Mouse (Mus musculus) layer of hippocampus, postnatal 10 days (tissue): ENCODE measurements around the gene Mlec. TPM values are rescaled to one million over a fixed set of nuclear protein-coding genes. Genes with fewer than 3 reads are reported as not detected.
"Not testable (repeated sequence)": the region's sequence is repeated elsewhere in the genome, so short reads cannot be mapped to it uniquely, and the experiment has no call there.

Experiments
- DNase-seq, 2 experiments: peaks; one replicate each; pipeline ENCODE4 v3.0.0; 2021; ENCODE audit warnings: low spot score in 2 of 2
- total RNA-seq, 2 experiments: library from RNA; stranded (reverse); gene quantifications; 2 replicates each; pipeline ENCODE4 v1.2.3; 2021

Gene Mlec
- total RNA-seq, 2 experiments from 2014 or later = 75.1 to 78.2 TPM

- no peak for DNase-seq
These were observed 23.4 kb upstream of the Mlec start for GRCm38 (mm10) chr5:115181248-115181940.

- no peak for DNase-seq
These were observed 21.6 kb upstream of the Mlec start for GRCm38 (mm10) chr5:115179596-115179995.

GRCm38 (mm10) chr5:115177866-115178265 lies 19.9 kb upstream of the Mlec start:
- no peak for DNase-seq

GRCm38 (mm10) chr5:115174554-115174953 lies 16.6 kb upstream of the Mlec start:
- no peak for DNase-seq

- DNase-seq = no peak
These were observed 12.2 kb upstream of the Mlec start for GRCm38 (mm10) chr5:115170150-115170549.

GRCm38 (mm10) chr5:115168641-115169415 lies 10.8 kb upstream of the Mlec start:
- no peak for DNase-seq

GRCm38 (mm10) chr5:115167396-115167795 lies 9.4 kb upstream of the Mlec start:
- DNase-seq = no peak

- DNase-seq = no peak
These were observed 8.8 kb upstream of the Mlec start for GRCm38 (mm10) chr5:115166815-115167194.

- DNase-seq = no peak
These were observed 8.2 kb upstream of the Mlec start for GRCm38 (mm10) chr5:115165895-115166814.

GRCm38 (mm10) chr5:115165351-115165750 lies 7.4 kb upstream of the Mlec start:
- DNase-seq = no peak

- DNase-seq = not testable (repeated sequence)
These were observed 6.5 kb upstream of the Mlec start for GRCm38 (mm10) chr5:115164446-115164845.

- peak; percentile 69 to 76 for DNase-seq
These were observed 5.6 kb upstream of the Mlec start for GRCm38 (mm10) chr5:115163563-115163962.

GRCm38 (mm10) chr5:115161940-115162279 lies 3.9 kb upstream of the Mlec start:
- not testable (repeated sequence) for DNase-seq

GRCm38 (mm10) chr5:115161064-115161939 lies 3.3 kb upstream of the Mlec start:
- no peak for DNase-seq

- DNase-seq = no peak
These were observed 2.7 kb upstream of the Mlec start for GRCm38 (mm10) chr5:115160655-115161054.

- no peak for DNase-seq
These were observed 1.2 kb upstream of the Mlec start for GRCm38 (mm10) chr5:115159165-115159564.

- no peak for DNase-seq
These were observed 918 bp downstream of the Mlec start for GRCm38 (mm10) chr5:115156933-115157589.

GRCm38 (mm10) chr5:115156401-115156800 lies 1.6 kb downstream of the Mlec start:
- no peak for DNase-seq

GRCm38 (mm10) chr5:115155831-115156230 lies 2.1 kb downstream of the Mlec start:
- DNase-seq = no peak

GRCm38 (mm10) chr5:115155156-115155631 lies 2.8 kb downstream of the Mlec start:
- no peak for DNase-seq
